Mouse (Mus musculus): Measurements from ENCODE around the gene Cchcr1.

GRCm38 (mm10) chr17:35506881-35507280 lies 10.0 kb upstream of the Cchcr1 start:
- no peak for TF ChIP-seq CTCF (IDR thresholded peaks at IDR 0.05; ENCODE audit: control insufficient read depth, insufficient read depth, insufficient replicate concordance, low read depth, low read length)
- no peak for TF ChIP-seq POLR2A (IDR thresholded peaks at IDR 0.05; ENCODE audit: control insufficient read depth, low read depth, low read length)

Measured in testis, adult 2 months (tissue).